Mouse (Mus musculus) lung, embryonic 16.5 days (tissue): ENCODE data around the gene Etl4. TPM values are rescaled to one million over a fixed set of nuclear protein-coding genes. Genes with fewer than 3 reads are reported as not detected.

Experiments used
- ATAC-seq: fragments of 200-750 bp; cut with Nextera tagmentation; 2 replicates; pipeline ENCODE4 v1.8.0; 2017; ENCODE audit warnings: low read depth, mild to moderate bottlenecking, moderate library complexity
- H3K27ac ChIP-seq: fragments of 300-500 bp; sonication (generic); 2 replicates; pipeline ENCODE4 v1.5.1; 2014; ENCODE audit warnings: mild to moderate bottlenecking, control low read depth, low read length
- H3K27me3 ChIP-seq: fragments of 300-500 bp; sonication (generic); 2 replicates; pipeline ENCODE4 v1.6.1; 2014; ENCODE audit warnings: low read depth, low read length, mixed read lengths; ENCODE audit not compliant: control insufficient read depth, insufficient read depth
- H3K36me3 ChIP-seq: fragments of 300-500 bp; sonication (generic); 2 replicates; pipeline ENCODE4 v1.6.1; 2014; ENCODE audit warnings: low read length; ENCODE audit not compliant: control insufficient read depth, insufficient read depth
- H3K4me1 ChIP-seq: fragments of 300-500 bp; sonication (generic); replicated peaks from 2 replicates; pipeline ENCODE4 v1.6.1; 2014; ENCODE audit warnings: low read length, mixed read lengths; ENCODE audit not compliant: control insufficient read depth, insufficient read depth
- H3K4me2 ChIP-seq: fragments of 300-500 bp; sonication (generic); 2 replicates; pipeline ENCODE4 v1.6.1; 2014; ENCODE audit warnings: low read depth, low read length, control low read depth
- H3K4me3 ChIP-seq: fragments of 300-500 bp; sonication (generic); 2 replicates; pipeline ENCODE4 v1.5.1; 2014; ENCODE audit warnings: mild to moderate bottlenecking, low read length, control low read depth
- H3K9ac ChIP-seq: fragments of 300-500 bp; sonication (generic); 2 replicates; pipeline ENCODE4 v1.6.1; 2014; ENCODE audit warnings: low read length, control low read depth
- H3K9me3 ChIP-seq: fragments of 300-500 bp; sonication (generic); 2 replicates; pipeline ENCODE4 v1.6.1; 2016; ENCODE audit warnings: low read length; ENCODE audit not compliant: control insufficient read depth
- WGBS: fragments of 180-500 bp; shearing (Covaris S2); extraction: QIAGEN DNeasy Blood & Tissue Kit; methylation state at CpG from one replicate; pipeline ENCODE4 v1.1.7; 2014; 5-methylcytosine and 5-hydroxymethylcytosine counted together
- polyA plus RNA-seq: library from polyadenylated mRNA; unstranded; fragments of >200 nt; fragmentation: Nextera tagmentation; extraction: Ambion mirVana; gene quantifications from 2 replicates; pipeline ENCODE4 v1.2.1, GENCODE M21; 2015

Gene Etl4
- polyA plus RNA-seq, 1 experiment from 2014 or later: 28.2 TPM

- 45% methylated on average over 2 of the region's 2 CpGs for WGBS
- ATAC-seq: no peak
- Histone ChIP-seq H3K36me3 (no peaks in the 10 kb centered on the region), H3K27ac (no peak overlapping the region), H3K9me3 (no peaks in the 10 kb centered on the region), H3K27me3 (no peaks in the 10 kb centered on the region), H3K4me3 (no peak overlapping the region), H3K4me2 (no peak overlapping the region), H3K9ac (no peak overlapping the region), H3K4me1 (0 out of 2 replicates have a peak, but pooled peaks cover 10% of the 10 kb centered on the region)
Observed at GRCm38 (mm10) chr2:20597193-20597592, 687.6 kb downstream of the Etl4 start.

- no peak overlapping the region for H3K27ac ChIP-seq
- H3K9ac ChIP-seq: no peak overlapping the region
- H3K36me3 ChIP-seq: no peaks in the 10 kb centered on the region
- H3K4me1 ChIP-seq: 0 out of 2 replicates have a peak, but pooled peaks cover 2% of the 10 kb centered on the region
- no peak overlapping the region for H3K4me2 ChIP-seq
- no peak overlapping the region for H3K4me3 ChIP-seq
- H3K9me3 ChIP-seq: no peaks in the 10 kb centered on the region
- ATAC-seq: no peak
- WGBS: 81% methylated on average over 2 of the region's 2 CpGs
- no peaks in the 10 kb centered on the region for H3K27me3 ChIP-seq
Observed at GRCm38 (mm10) chr2:20602656-20603055, 693.1 kb downstream of the Etl4 start.

DNA sequence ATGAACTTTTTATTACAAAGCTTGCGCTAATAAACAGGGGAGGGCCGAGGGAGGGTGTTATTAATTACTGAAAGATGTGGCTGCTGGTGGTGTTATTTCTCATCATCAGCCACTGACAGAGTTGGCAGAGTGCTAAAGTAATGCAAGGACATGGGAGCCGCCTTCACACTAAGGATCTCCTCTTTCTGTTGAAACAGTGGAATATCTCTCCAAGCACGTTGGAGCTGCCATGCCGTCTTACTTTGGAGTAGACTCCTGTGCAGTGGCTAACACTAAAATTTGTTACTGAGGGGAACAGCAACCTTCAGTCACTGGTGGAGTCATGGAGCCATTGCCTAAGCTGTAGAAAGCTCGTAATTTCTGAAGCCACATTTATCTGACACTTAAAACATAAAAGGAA lies 694.0 kb downstream of the Etl4 start:
- WGBS: 74% methylated on average over 6 of the region's 6 CpGs
- H3K9ac ChIP-seq: no peak overlapping the region
- ATAC-seq: no peak

GRCm38 (mm10) chr2:20603991-20604390 lies 694.4 kb downstream of the Etl4 start:
- Histone ChIP-seq H3K4me1 (0 out of 2 replicates have a peak, but pooled peaks cover 2% of the 10 kb centered on the region), H3K9ac (no peak overlapping the region), H3K27me3 (no peaks in the 10 kb centered on the region), H3K27ac (no peak overlapping the region), H3K9me3 (no peaks in the 10 kb centered on the region), H3K36me3 (no peaks in the 10 kb centered on the region), H3K4me2 (no peak overlapping the region), H3K4me3 (no peak overlapping the region)
- WGBS: 59% methylated on average over 6 of the region's 6 CpGs
- ATAC-seq: no peak

More for the DNA sequence above, 694.0 kb downstream of the Etl4 start:
- Histone ChIP-seq H3K4me1 (0 out of 2 replicates have a peak, but pooled peaks cover 2% of the 10 kb centered on the region), H3K9me3 (no peaks in the 10 kb centered on the region), H3K27ac (no peak overlapping the region), H3K27me3 (no peaks in the 10 kb centered on the region), H3K4me2 (no peak overlapping the region), H3K36me3 (no peaks in the 10 kb centered on the region), H3K4me3 (no peak overlapping the region)

DNA sequence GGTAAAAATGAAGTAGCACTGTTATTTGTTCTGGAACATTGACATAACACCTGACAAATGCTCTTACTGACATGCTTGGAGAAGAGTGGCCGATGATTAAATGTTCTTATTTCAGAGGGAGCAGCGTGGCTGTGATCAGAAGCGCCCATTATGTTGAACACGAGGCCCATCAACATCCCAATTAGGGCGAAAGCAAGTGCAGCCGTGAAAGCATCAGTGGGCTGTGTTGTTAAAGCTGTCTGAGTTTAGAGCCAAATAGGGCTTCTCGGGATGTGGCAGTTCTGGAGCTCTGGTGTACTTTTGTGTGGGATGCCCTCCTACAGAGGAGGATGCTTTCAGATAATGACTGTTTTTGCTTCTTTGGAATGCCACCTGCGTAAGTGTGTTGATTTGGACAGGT lies 699.6 kb downstream of the Etl4 start:
- Histone ChIP-seq H3K9ac (no peak overlapping the region), H3K27ac (no peak overlapping the region), H3K4me3 (no peak overlapping the region), H3K4me2 (no peak overlapping the region), H3K36me3 (no peaks in the 10 kb centered on the region), H3K27me3 (no peaks in the 10 kb centered on the region), H3K4me1 (no peaks in the 10 kb centered on the region), H3K9me3 (no peaks in the 10 kb centered on the region)
- WGBS: 60% methylated on average over 8 of the region's 8 CpGs
- ATAC-seq: no peak

GRCm38 (mm10) chr2:20615948-20616347 lies 706.4 kb downstream of the Etl4 start:
- Histone ChIP-seq H3K27me3 (no peaks in the 10 kb centered on the region), H3K4me2 (no peak overlapping the region), H3K4me3 (no peak overlapping the region), H3K9me3 (no peaks in the 10 kb centered on the region), H3K27ac (no peak overlapping the region), H3K36me3 (no peaks in the 10 kb centered on the region), H3K4me1 (no peaks in the 10 kb centered on the region; the same call in 1 of the 2 replicates), H3K9ac (no peak overlapping the region)
- no peak; the same call in 1 of the 2 replicates for ATAC-seq
- WGBS: 72% methylated on average over 1 of the region's 1 CpGs

DNA sequence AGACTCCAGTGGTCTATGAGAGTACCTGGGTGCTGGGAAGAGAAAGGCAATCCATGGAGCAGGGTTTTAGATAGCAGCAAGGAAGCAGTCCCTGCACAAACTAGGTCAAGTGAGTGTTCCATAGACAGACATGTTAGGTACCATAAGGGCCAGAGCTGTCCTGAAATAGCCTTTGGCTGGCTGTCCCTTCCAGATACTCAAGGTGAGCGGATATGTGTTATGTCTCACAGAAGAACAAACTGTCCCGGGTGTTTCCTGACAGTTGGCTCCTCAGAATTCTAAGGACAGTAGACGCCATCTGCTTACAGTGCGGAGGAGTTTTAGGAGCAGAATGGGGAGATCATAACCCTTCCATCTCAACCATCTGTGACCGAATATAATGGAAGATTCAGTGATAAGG lies 708.8 kb downstream of the Etl4 start:
- Histone ChIP-seq H3K4me2 (no peak overlapping the region), H3K9me3 (no peaks in the 10 kb centered on the region), H3K36me3 (no peaks in the 10 kb centered on the region), H3K4me3 (no peak overlapping the region), H3K4me1 (no peaks in the 10 kb centered on the region; the same call in 1 of the 2 replicates), H3K9ac (no peak overlapping the region), H3K27ac (no peak overlapping the region), H3K27me3 (no peaks in the 10 kb centered on the region)
- ATAC-seq: no peak
- WGBS: 90% methylated on average over 5 of the region's 5 CpGs

GRCm38 (mm10) chr2:20619881-20620280 lies 710.3 kb downstream of the Etl4 start:
- no peaks in the 10 kb centered on the region for H3K27me3 ChIP-seq
- H3K4me2 ChIP-seq: no peak overlapping the region
- no peaks in the 10 kb centered on the region for H3K36me3 ChIP-seq
- H3K9ac ChIP-seq: no peak overlapping the region
- H3K4me3 ChIP-seq: no peak overlapping the region
- no peaks in the 10 kb centered on the region; the same call in 1 of the 2 replicates for H3K4me1 ChIP-seq
- 39% methylated on average over 5 of the region's 5 CpGs for WGBS
- 0 out of 2 replicates have a peak, but pooled peaks have one; percentile 23 for ATAC-seq
- H3K27ac ChIP-seq: no peak overlapping the region
- H3K9me3 ChIP-seq: no peaks in the 10 kb centered on the region

- no peaks in the 10 kb centered on the region for H3K4me1 ChIP-seq
- 75% methylated on average over 8 of the region's 8 CpGs for WGBS
- H3K4me3 ChIP-seq: no peak overlapping the region
- no peak overlapping the region for H3K27ac ChIP-seq
- no peak overlapping the region for H3K9ac ChIP-seq
- no peaks in the 10 kb centered on the region for H3K9me3 ChIP-seq
- no peak for ATAC-seq
- no peaks in the 10 kb centered on the region for H3K36me3 ChIP-seq
- no peak overlapping the region for H3K4me2 ChIP-seq
- H3K27me3 ChIP-seq: no peaks in the 10 kb centered on the region
Observed at GRCm38 (mm10) chr2:20629156-20629712, 719.7 kb downstream of the Etl4 start.
